Mouse (Mus musculus): ENCODE results near the gene Actl6b. TPM values are rescaled to one million over a fixed set of nuclear protein-coding genes. Genes with fewer than 3 reads are reported as not detected.
A peak's percentile ranks its signal among the peaks of the same experiment; 100 is the strongest.

The Actl6b gene
- total RNA-seq, 2 experiments from 2014 or later, result not detected

DNA sequence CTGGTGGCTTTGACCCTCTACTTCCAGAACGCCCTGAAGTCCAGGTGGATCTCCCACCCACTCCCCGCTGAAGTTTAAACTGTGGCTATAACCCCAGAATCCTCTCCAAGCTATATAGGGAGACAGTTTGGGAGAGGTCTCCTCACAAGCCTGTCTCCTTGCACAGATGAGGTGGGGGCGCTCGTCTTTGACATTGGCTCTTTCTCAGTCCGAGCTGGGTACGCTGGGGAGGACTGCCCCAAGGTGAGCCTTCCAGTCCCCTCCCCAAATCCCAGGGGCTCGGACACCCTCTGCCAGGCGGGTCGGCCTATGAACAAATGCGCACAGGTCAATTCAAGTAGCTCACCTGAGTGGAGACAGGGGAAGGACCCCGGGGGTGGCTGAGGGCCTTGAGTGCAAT, 581 bp downstream of the Actl6b start:
- ATAC-seq (ENCODE audit: poor library complexity, severe bottlenecking), result no peak

DNA sequence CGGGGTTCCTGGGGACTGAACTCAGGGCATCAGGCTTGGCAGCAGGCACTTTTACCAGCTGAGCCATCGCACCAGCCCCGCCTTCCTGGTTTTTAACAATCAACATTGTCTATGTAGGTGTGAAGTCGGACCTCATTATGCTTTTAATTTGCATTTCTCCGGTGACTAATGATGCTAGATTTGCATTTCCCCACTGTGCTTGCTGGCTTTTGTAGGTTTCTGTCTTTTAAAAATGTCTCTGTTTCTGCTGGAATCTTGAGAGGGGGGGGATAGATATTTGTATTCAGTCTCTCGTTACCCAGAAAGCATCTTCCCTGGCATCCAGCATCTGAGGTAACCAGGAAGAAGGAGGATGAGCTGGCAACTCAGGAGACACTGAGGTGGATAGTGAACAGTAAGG, 8.2 kb downstream of the Actl6b start:
- ATAC-seq (ENCODE audit: poor library complexity, severe bottlenecking), result no peak

DNA sequence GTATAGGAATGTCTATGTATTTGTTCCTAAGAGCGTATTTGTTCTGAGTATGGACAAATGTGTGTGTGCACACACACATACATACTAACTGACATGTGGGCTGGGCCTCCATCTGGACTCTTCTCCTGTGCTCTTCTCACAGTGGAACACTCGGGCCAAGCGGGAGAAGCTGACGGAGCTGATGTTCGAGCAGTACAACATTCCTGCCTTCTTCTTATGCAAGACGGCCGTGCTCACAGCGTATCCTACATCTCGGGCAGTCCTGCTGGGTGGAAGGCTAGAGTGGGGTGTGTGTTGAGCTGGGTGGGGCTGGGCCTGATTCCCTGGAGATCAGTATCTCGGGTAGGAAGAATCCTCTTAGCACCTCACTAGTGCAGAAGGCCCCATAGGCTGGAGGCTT, 9.6 kb downstream of the Actl6b start:
- no peak for ATAC-seq (ENCODE audit: poor library complexity, severe bottlenecking)

DNA sequence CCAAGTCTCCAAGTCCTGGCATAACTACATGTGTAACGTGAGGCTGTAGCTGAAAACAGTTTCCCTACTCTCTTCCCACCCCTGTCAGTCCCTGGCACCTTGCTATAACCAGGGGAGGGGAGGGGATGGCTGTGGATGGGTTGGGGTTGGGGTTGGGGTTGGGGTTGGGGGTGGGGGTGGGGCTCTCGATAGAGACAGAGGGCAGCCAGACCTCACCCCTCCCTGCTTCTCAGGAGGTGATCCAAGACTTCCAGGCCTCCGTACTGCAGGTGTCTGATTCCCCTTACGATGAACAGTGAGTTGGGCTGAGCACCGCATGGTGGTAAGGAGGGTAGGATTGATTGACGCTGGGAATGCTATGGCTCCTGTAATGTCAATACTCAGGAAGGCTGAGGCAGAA, 12.4 kb downstream of the Actl6b start:
- no peak for ATAC-seq (ENCODE audit: poor library complexity, severe bottlenecking)

DNA sequence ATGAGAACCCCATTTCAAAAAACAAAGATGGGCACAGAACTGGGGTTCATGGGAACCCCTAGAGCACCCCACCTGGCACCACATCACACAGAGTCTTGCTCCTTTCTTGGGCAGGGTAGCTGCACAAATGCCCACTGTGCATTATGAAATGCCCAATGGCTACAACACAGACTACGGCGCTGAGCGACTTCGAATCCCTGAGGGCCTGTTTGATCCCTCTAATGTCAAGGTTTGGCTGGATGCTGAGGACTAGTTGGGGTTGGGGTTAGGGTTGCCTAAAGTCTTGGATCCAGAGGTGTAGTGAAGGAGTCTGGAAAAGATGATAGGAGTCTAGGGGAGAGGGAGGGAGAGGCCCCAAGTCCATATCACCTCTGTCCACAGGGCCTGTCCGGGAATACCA, 13.1 kb downstream of the Actl6b start:
- ATAC-seq (ENCODE audit: poor library complexity, severe bottlenecking), result no peak

DNA sequence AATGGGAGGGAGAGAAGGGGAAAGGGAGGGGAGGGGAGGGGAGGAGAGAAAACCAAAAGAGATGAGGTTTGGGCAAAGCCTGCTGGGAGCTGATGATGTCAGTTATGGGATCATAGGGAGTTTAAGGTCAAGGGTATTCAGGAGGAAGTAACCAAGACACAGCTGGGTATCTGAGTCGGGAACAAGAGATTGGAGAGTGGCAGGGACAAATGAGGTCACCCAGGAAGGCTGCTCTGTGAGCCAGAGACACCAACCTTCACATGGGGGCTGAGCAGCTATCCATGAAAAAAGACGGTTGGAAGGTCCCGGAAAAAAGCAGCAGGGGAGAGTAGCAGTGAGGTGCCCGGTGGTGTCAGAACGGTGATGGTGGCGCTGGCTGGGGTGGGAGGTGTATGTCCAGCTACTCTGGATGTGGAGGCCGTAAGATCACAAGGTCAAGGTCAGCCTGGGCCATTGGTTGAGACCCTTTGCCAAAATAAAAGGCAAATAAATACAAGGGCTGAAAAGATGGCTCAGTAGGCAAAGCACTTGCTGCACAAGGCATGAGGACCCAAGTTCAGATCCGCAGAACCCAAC, 15.0 kb downstream of the Actl6b start:
- no peak for ATAC-seq (ENCODE audit: poor library complexity, severe bottlenecking)

DNA sequence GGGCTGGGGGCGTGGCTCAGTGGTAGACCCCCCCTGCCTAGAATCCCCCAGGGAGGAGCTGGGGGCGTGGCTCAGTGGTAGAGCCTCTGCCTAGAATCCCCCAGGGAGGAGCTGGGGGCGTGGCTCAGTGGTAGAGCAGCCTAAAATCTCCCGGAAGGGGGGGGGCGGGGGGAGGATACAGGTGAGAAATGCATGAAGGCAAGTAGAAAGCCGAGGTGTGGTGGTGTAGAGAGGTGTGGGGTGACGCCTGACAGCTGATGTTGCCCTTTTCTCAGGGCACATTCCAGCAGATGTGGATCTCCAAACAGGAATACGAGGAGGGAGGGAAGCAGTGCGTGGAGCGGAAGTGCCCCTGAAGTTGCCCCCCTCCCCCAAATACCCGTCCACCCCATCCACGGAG, 15.7 kb downstream of the Actl6b start:
- ATAC-seq (ENCODE audit: poor library complexity, severe bottlenecking), result no peak

DNA sequence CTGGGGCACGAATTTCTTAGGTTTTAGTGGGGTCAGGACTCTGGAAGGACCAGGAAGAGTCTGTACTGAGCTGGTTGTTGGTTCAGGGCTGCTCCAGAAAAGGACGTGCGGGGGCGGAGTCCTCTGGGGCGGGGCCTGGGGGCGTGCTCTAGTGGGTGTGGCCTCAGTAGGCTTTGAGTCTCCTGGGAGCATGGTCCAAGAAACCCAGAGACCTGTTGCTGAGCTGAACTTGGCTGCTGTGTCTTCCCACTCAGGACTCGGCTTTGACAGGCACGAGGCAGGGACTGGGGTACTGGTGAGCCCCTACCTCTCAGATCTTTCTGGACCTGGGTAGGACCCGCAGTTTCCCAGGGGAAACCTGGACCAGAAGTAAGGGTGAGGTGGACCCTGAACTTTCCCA, 16.3 kb downstream of the Actl6b start, which contains the start of gene Tfr2:
Tfr2 (plus strand) TSS at position 176 of the 400 bp plus-strand sequence.
- peak; percentile 87 for ATAC-seq (ENCODE audit: poor library complexity, severe bottlenecking)

DNA sequence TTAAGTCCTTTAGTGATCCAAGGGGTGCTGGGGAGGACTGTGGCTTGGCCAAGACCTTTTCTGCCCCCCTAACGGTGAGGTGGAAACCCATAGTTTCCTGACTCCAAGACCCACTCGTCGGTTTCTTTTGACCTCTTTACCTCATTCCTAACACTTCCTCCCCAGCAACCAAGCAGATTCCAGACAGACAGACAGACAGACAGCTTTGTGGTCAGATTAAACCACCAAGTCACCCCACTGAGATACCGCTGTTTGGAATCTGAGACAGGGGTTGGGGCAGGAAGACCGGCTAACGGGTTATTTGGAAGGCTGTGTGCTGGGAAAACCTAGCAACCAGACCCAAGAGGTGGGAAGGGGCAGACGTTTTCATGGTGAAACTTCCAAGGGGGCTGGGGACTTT, 16.9 kb downstream of the Actl6b start:
- peak; percentile 3; the same call in 1 of the 2 replicates for ATAC-seq (ENCODE audit: poor library complexity, severe bottlenecking)

DNA sequence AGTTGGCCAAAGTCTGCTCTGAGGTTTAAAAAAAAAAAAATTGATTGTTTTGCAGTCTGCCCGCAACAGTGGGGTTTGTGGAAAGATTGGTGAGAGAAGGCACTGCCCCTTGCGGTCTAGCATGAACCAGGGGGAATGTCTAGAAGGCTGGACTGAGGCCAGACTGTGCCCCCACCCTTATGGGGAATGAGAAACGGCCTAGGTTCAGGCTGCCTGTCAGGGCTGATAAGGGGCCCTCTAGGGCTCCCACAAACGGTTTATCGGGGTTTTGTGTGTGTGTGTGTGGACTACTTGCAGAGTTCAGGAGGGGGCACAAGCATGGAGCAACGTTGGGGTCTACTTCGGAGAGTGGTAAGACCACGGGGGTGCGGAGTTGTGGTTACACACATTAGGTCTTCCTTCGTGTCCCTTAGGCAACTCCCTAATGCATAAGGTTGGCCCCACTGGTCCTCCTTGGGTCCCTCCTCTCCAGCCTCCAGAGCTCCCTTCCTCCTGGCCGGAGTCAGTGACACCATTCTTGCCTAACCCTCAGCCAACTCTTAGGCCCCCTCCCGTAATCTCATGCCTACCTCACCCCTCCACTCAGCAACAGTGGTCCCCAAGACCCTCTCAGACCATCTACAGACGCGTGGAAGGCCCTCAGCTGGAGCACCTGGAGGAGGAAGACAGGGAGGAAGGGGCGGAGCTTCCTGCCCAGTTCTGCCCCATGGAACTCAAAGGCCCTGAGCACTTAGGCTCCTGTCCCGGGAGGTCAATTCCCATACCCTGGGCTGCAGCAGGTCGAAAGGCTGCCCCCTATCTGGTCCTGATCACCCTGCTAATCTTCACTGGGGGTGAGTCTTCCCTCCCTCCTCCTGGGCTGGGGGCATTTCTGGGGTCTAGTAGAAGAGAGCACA, 17.6 kb downstream of the Actl6b start:
- ATAC-seq (ENCODE audit: poor library complexity, severe bottlenecking), result peak; percentile 43

DNA sequence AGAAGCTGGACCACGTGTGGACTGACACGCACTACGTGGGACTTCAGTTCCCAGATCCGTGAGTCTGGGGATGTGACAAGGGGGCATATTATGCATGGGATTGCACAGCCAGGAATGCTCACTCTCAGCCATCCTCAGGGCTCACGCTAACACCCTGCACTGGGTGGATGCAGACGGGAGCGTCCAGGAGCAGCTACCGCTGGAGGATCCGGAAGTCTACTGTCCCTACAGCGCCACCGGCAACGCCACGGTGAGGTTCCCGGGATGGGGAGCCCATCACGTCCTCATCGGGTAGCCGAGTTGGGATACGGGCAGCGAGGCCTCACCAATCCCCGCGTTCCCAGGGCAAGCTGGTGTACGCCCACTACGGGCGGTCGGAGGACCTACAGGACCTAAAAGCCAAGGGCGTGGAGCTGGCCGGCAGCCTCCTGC, 21.2 kb downstream of the Actl6b start:
- ATAC-seq (ENCODE audit: poor library complexity, severe bottlenecking), result no peak

DNA sequence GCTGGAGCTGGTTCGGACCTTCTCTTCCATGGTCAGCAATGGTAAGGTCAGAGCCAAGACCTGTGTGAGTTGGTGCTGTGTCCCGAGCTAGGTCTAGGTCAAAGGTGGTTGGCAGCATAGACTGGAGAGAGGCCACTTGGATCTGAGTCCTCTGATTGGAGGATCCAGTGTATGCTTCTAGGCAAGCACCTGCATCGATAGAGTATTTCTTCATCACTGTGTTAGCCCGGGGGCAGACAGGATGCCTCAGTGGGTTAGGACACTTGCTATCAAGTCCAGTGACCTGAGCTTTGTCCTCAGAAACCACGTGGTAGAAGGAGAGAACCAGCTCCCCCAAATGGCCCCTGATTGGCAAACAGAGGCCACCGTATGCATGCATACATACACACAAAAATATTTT, 26.9 kb downstream of the Actl6b start:
- no peak for ATAC-seq (ENCODE audit: poor library complexity, severe bottlenecking)

DNA sequence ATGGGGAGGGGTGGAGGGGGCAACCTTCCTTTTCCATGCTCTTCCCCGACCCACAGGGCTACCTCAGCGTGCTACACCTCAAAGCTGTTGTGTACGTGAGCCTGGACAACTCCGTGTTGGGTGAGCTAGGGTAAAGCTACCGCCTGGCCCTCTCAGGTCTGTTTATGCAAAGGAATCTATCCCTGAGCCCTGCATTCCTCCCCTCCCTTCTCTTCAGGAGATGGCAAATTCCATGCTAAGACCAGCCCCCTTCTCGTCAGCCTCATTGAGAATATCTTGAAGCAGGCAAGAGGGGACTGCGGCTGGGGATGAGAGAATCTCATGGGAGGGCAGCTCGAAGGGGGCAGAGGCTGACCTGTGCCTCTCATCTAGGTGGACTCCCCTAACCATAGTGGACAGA, 29.4 kb downstream of the Actl6b start:
- no peak for ATAC-seq (ENCODE audit: poor library complexity, severe bottlenecking)

DNA sequence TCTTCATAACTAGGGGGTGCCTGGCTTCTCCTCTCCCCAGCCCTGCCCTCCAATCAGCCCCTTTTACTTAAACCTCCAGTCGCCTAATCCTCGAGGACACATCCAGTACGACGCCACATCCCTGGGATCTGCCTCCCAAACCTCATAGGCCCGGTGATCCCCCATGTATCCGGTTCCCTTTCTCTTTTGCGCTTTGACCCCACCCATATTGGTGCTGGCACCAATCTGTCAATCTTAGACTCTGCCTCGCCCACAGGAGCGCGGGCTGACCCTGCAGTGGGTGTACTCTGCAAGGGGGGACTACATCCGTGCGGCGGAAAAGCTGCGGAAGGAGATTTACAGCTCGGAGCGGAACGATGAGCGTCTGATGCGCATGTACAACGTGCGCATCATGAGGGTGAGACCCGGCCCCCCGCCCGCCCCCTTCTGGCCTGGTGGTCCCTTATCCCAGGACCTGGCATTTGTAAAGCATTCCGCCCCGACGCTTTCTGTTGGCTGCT, 30.4 kb downstream of the Actl6b start:
- ATAC-seq (ENCODE audit: poor library complexity, severe bottlenecking), result no peak

DNA sequence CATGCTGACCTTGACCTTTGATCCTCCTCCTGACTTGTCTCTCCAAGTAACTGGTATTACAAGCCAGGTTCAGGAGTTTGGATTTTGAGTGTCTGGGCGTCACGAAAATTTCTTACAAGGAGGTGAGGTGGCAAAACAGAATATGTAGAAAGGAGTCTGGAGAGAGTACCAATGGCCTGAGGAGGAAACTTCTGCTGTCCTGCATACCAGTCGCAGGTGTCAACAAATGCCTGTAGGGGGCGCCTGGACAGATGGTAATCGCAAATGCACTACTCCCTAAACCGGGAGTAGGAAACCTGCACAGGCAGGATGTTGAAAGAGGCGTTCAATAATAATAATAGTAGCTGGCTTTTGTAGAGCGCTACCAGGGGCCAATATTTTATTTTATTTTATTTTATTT, 31.7 kb downstream of the Actl6b start:
- peak; percentile 86 for ATAC-seq (ENCODE audit: poor library complexity, severe bottlenecking)

DNA sequence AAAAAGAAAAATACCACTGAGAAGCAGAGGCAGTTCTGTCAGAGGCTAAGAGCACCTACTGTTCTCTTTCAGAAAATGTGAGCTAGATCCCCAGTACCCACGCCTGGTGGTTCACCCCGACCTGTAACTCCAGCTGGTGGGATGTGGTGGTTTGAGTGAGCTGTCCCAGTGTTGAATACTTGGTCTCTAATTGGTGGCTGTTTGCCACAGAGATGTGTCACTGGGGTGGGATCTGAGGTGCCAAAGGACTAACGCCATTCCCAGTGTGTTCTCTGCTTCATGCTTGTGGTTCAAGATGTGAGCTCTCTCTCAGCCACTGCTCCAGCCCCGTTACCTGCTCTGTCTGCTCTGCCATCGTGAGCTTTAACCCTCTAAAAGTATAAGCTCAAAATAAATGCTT, 37.2 kb downstream of the Actl6b start:
- ATAC-seq (ENCODE audit: poor library complexity, severe bottlenecking), result no peak

DNA sequence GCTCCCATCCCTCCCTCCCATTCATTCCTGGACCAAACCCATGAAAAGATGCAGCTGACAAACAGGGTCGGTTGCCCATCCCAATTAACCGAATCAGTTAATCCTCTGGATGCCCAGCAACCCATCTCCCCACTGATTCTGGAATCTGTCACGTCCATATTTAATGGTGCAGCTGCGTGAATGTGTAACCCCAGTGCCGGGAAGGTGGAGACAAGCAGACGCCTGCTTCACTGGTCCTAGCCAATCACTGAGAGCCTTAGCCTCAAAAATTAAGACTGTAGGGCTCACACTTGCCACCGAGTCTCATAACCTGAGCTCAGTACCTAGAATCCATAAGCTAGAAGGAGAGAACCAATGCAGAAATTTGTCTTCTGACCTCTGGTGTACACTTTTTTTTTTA, 42.6 kb downstream of the Actl6b start:
- ATAC-seq (ENCODE audit: poor library complexity, severe bottlenecking), result no peak

DNA sequence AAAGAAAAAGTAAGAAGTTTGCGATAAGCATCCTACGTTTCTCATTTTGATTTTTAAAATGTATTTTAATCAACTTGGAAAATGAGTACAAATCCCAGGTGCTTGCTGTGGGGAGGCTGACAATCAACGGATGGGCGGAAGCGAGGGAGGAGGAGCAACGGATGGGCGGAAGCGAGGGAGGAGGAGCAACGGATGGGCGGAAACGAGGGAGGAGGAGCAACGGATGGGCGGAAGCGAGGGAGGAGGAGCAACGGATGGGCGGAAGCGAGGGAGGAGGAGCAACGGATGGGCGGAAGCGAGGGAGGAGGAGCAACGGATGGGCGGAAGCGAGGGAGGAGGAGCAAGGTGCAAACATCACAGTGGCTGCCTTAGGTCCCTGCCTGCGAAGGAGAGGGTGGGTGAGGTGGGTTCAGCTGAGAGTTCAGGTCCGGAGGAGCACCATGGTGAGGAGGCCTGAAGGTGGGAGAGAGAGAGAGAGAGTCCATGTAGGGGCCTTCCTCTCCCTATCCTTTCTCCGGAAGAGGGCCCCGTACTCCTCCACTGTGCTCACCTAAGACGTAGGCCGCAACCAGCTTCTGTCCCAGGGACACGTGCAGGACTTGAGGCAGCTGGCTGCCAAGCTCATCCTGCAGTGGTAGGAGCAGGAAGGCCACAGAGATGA, 43.4 kb downstream of the Actl6b start:
- ATAC-seq (ENCODE audit: poor library complexity, severe bottlenecking), result peak; percentile 17; the same call in 1 of the 2 replicates

DNA sequence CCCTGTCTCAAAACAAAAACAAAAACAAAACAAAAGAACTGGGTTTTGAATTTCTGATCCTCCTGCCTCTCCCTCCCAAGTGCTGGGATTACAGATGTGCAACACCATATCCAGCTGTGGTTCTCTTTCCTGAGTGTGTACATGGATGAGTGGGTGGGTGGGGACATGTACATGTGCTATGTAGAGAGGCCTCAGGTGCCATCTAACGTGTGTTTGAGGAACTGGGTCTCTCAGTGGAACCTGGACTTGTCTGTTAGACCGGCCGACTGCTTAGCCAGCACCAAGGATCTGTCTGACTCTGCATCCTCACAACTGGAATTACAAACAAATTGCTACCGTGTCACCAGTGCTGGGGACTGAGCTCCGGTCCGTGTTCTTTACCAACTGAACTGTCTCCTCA, 44.3 kb downstream of the Actl6b start:
- no peak for ATAC-seq (ENCODE audit: poor library complexity, severe bottlenecking)

DNA sequence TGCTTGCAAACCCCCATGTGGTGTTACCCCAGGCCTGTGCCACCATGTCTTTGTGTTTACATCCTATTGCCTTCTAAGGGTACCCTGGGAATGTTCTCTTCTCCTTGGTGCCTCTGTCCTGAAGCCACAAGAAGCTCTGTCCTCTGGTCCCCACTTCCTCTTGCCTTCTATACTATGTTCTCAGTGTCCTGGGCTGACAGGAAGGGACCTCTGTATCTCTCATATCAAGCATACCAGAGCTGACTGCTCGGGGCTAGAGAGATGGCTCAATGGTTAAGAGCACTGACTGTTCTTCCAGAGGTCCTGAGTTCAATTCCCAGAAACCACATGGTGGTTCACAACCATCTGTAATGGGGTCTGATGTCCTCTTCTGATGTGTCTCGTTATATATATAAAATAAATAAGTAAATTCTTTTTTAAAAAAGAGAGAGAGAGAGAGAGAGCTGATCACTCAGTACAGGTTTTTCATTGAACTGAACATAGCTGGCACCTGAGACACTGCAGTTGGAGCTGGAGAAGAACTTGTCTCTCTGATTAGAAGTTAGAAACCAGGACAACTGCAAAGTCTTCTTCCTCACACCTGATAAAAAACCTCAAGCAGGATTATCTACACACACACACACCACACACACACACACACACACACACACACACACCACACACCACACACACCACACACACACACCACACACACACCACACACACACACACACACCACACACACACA, 44.9 kb downstream of the Actl6b start:
- no peak for ATAC-seq (ENCODE audit: poor library complexity, severe bottlenecking)

DNA sequence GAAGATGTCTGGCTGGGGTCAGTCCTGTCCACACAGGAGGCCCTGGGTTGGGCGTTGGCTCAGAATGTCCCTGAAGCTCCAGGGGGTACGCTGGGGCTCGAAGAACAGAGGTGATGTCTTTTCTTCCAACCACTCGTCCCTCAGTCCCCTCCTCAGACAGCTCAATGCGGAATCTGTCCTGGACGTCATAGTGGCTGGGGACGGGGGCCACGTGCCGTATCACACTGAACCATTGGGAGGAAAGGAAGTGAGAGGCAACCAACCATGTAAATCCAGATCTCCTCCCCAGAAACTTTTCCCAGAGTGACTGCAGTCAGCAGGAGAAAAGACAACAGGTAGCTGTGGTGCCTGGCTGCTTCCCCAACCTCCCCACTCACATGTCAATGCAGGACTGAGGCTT, 46.3 kb downstream of the Actl6b start:
- no peak for ATAC-seq (ENCODE audit: poor library complexity, severe bottlenecking)

Measured in megakaryocyte, adult 5-6 weeks (primary cell).